Mouse (Mus musculus) effector memory CD4-positive, alpha-beta T cell, adult 5 months (primary cell): ENCODE data around the gene Tceal6. TPM values are rescaled to one million over a fixed set of nuclear protein-coding genes. Genes with fewer than 3 reads are reported as not detected.

Experiments
- polyA plus RNA-seq: library from polyadenylated mRNA; unstranded; fragments of 100-300 nt; shearing (Covaris generic); gene quantifications from one replicate; pipeline ENCODE4 v1.2.1, GENCODE M21; 2017

Gene Tceal6
- not detected for polyA plus RNA-seq

DNA sequence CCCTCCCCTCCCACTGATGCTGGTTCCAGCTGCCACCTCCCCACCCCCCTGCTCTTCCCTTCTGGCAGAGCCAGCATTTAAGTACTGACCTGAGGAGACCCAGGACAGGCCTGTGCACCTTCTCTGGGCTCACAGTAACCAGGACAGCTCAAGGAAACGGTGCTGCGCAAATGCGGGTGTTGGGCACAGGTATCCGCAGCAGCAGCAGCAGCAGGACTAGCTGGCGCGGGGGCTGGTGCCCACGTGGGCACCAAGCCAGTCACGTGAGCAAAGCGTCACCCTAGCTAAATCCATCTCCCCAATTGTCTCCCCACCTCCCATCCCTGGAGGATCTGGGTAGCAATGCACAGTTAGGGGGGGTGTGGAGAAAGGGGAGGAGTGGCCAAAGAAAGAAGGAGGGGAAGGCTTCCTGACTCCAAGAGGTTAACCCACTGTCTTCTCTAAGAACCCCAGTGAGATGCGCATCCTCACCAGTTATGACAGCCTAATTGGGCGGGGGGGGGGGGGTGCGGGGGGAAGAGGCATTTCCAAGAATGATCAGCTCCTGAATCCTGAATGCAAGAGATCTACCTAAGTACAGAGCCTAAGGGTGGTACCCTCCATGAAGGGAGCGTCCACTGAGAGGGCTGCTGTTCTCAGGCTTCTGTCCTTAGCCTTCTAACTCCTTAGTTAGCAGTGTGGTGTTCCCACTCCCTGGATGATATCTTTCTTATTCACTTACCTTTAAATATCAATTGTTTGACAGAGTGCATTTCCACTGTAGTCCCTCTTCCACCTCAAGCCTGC is at the start of gene Tceal6:
Tceal6 (minus strand) TSS at position 252 of the 786 bp plus-strand sequence.

DNA sequence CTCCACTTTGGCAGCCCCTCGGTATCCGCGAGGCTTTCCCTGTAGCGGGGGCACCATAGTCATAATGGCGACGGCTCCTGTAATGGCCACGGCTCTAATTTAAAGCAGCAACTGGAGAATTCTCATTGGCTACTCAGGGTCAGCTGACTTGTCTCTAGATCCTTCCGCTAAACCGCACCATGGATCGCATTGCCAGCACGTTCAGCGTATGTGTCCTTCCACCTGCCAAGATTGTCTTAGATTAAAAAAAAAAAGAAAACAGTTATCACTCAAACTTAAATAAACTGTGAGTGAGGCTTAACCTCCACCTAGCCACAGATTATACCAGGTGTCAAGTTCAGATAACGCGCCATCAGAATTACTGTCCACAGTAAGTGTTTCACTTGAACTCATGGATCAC is 33.0 kb downstream of the Tceal6 start, which contains the start of gene Gm15023:
Gm15023 (minus strand) TSS at position 101 of the 400 bp plus-strand sequence.

Other genes with a start within 250 kb of the Tceal6 start
- 0.31 TPM for gene Nxf2, start 245.9 kb downstream of the Tceal6 start, polyA plus RNA-seq
- 8.1 TPM for gene Zmat1, start 201.5 kb downstream of the Tceal6 start, polyA plus RNA-seq
- gene Gm15023, start 33.1 kb downstream of the Tceal6 start, polyA plus RNA-seq, result not detected
- gene Pramel3, start 91.6 kb upstream of the Tceal6 start, polyA plus RNA-seq, result not detected
- gene Gm5128, start 162.6 kb upstream of the Tceal6 start, polyA plus RNA-seq, result 0.10 TPM
- gene Gm7903, start 223.1 kb upstream of the Tceal6 start, polyA plus RNA-seq, result not detected